Mouse (Mus musculus): ENCODE data around the gene Rnf224. TPM values are rescaled to one million over a fixed set of nuclear protein-coding genes. Genes with fewer than 3 reads are reported as not detected.

Rnf224 gene
- total RNA-seq, 4 experiments from 2014 or later, result not detected

DNA sequence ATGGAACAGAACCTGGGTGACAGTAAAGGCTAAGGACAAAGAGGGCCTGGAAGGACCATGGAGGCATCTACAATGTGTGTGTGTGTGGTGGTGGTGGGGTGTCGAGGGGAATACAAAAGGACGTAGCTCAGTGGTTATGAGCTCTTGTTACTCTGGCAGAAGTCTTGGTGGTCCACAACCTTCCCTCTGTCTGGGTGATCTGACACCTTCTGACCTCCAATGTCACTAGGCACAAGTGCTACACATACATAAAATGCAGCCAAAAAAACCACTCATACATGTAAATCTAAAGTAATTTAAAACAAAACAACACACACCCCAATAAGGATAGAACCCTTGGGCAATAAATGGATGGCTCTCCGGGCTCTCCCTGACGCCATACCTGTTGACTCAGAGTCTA, 9.2 kb downstream of the Rnf224 start:
- DNase-seq (ENCODE audit: low spot score in 2 of 2), result no peak

DNA sequence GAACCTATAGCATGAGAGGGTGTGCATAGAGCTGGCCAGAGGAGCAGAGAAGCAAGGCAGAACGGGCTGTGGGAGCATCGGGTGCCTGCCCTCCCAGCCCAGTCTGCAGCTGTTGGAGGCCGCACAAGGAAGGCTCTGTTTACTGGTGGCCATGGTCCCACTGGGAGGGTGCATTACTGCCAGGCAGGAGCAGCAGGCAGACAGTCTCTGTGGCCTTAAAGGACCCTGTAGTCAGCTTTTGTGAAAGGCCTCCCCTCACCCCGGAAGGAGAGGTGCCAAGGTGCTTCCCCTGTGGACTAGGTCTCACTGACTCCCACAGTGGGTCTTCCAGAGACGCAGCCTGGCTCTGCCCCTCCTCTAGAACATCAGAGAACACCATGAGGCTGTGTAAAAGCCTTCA, 9.7 kb downstream of the Rnf224 start:
- peak; percentile 66 to 74 for DNase-seq (ENCODE audit: low spot score in 2 of 2)

DNA sequence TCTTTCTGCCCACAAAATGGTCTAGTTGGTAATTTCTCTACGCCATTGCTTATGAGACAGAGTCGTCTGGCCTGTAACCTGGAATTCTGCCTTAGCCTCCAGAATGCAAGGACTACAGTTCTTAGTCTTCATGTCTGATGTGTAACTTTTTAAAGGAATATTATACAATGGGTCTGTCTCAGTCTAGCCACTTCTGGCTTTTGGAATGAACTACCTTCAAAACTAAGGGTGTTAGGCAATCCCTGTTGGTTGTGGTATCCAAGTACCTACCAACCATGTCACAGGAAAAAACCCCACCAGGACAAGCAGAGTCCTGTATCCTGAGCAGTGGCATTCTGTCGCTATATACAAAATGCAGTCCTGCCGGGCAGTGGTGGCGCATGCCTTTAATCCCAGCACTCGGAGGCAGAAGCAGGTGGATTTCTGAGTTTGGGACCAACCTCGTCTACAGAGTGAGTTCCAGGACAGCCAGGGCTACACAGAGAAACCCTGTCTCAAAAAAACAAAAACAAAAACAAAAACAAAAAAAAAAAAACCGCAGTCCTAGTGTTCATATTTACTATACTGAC, 10.7 kb downstream of the Rnf224 start:
- no peak for DNase-seq (ENCODE audit: low spot score in 2 of 2)

DNA sequence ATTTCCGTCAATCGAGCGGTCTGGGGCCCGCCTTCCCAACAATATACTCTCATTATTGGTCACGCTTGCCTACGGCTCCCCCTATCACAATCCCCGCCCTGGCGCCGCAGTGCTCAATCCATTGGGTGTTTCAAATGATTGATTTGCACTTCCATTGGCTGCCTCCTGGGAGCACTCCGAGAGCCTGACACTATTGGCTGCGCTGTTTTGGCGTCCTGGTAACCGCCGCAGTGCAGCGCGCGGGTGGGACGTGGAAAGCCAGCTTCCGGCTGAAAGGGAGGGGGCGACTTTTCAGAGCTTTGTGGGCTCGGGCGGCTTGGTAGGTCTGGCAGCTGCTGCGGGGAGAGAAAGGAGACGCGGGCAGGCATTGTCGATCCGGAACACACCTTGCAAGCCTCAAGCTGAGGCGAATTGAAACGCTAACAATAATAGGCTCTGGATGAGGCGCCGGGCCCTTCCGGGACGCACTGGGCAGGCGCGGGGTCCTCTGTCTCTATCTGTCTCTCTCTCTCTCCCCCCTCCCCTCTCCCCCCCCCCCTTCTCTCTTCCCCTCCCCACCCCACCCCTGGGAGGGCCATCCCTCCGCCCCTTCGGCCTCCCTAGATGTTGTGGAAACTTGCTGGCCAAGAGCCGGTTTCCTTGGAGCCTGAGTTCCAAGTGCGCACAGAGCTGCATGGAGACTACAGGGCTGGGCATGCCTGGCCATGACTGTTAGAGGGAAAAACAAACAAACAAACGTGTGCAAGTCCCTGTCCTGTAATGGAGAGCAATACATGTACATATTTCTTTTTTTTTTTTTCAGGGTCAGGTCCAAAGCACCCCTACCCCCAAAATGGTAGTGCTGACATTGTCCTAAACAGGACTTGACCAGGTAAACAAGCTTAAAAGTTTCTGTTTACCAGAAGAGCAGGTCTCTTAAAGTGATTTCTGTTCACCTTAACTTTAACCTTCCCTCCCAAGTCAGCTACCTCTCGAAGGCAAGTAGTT, 11.5 kb downstream of the Rnf224 start:
- DNase-seq (ENCODE audit: low spot score in 2 of 2), result peak; percentile 99 to 100

DNA sequence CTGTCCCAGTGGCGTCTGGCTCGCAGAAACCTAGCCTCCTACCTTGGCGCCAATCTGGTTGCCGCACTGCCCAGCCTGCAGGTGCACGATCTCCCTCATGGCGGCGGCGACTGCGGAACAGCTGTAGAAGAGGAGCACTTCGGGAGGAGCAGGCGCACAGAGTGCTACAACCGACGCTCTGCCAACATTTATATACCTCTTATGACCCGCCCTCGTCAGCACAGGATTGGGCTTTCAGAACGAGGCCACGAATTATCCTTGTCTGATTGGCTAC, 12.2 kb downstream of the Rnf224 start, which contains the start of gene Tubb4b:
Gene Tubb4b, minus strand, starts transcription at position 211 of the 274 bp plus-strand sequence.
- no peak for DNase-seq (ENCODE audit: low spot score in 2 of 2)

DNA sequence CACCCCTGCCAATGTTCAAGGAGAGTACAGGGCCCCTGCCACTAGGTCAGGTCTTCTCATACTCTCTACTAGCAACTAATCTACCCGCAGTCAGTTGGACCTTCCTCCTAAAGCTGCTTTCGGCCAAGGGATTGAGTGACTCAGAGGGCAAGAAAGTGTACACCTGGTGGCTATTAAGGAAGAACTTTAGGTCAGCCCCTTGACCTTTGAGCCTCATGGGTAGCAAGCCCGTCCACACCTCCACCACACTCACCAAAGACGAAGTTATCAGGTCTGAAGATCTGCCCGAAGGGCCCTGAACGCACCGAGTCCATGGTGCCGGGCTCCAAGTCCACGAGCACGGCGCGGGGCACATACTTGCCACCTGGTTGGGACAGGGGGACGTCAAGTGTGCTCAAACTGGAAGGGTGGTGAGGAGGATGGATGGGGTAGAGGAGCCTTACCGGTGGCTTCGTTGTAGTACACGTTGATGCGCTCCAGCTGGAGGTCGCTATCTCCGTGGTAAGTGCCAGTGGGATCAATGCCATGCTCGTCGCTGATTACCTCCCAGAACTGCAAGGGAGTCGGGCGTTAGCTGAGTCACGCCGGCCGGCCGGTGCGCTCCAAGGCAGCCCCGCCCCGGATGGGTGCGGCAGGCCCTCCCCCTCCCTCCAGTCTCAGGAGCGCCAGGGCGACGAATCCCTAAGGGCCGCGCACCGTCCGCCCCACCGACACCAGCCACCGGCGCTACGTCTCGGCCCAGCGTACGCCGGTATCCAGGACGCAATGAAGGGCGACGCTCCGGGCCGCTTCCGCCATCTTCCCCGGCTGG, 12.7 kb downstream of the Rnf224 start:
- peak; percentile 67 for DNase-seq (ENCODE audit: low spot score in 2 of 2)

DNA sequence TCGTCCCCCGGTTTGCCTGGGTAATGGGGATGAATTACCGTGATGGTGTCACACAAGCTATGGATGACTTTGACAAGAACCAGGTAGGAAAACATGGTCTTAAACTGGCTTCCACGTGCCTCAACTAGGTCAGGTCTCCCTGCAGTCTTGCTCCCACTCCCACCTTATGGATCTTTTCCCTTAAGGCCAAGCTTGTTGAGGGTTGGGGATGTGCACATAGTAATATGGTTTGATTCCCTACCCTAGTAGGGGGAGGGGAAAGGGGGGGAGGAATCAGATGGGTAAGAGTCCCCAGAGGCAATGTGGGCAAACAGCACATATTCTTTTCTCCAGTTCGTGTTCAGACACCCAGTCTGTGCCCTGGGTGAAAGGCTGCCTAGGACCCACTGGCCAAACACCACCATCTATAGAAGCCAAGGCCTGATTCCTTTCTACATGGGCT, 15.2 kb downstream of the Rnf224 start:
- DNase-seq (ENCODE audit: low spot score in 2 of 2), result no peak

DNA sequence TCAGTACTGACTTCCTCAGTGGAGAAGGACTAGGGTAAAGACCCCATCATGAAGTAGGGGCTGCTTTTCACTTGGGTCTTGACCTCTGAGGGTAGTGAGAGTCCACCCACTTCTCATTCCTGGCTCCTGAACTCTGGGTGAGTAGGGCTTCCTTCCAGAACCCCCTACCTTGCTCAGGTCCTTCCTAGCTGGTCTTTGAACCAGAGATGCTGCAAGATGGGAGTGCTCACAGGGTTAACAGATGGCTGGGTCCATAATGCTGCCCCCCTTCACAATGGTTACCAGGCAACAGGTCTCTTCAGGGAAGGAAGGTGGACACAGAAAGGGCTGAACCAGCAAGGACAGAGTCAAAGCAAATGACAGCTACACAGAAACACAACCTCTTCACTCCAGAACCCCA, 18.1 kb downstream of the Rnf224 start, which contains the start of gene Fam166a:
Gene Fam166a, plus strand, starts transcription at position 301 of the 400 bp plus-strand sequence.
- DNase-seq (ENCODE audit: low spot score in 2 of 2), result no peak

DNA sequence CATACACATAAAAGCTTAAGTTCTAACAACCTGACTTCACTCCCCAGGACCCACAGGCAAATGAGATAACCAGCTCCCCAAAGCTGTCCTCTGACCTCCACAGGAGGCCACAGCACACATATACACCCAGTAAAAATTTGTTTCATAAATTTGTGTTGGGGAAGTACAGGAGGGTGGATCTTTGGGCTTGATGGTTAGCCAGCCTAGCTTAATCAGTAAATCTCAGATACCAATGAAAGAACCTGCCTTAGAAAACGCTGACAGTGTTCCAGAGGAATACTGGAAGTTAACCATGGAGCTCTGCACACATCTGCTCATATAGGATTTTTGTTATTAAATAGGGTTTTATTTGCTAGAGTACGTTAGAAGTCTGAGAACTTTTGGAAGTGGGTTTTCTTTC, 18.9 kb downstream of the Rnf224 start:
- no peak for DNase-seq (ENCODE audit: low spot score in 2 of 2)

DNA sequence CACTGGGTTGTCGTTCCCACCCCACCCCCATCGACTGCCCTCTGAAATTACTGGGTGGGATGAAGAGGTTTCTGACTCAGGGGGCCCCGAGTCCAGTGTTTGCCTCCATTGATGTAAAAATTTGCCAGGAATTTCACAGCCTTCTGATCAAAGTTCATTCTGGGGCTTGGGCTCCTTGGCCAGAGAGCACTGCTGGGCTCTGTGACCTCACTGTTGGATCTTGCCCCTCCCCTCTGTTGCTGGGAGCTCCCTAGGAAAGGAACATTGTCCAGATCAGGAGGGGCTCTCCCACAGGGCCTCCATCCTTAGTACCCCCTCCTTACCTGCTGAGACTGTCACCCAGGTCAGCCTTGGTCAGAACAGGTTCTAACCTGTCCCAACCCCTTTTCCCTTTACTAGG, 22.1 kb downstream of the Rnf224 start, which contains the start of gene Stpg3:
Gene Stpg3, minus strand, starts transcription at position 194 of the 400 bp plus-strand sequence.
- no peak for DNase-seq (ENCODE audit: low spot score in 2 of 2)

DNA sequence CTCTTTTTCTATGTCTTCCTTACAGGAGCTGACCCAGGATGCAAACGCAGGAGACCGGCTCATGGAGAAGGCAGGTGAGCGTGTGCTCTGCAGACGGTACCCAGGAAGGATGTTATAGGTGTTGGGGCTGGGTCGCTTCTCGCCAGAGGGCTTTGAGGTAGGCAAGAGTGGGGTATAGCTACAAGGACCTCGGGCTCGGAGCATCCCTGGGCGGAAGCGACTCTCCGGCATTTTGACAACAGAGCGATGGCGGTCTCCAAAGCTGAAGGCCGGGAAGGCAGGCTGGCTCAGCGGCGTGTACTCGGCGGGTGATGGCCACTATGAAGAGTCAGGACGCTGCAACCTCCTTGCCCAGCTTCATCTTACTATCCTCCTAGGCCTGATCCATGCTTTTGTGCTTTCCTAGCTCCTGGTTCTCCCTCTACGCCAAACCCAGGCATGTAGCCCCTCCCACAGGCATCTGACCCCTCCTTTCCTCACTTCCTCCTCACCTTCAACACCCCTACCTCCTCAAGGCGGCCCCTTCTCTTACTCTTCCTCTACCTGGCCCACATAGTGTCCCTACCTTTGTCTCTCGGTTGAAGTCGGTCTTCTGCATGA, 23.2 kb downstream of the Rnf224 start:
- DNase-seq (ENCODE audit: low spot score in 2 of 2), result no peak

DNA sequence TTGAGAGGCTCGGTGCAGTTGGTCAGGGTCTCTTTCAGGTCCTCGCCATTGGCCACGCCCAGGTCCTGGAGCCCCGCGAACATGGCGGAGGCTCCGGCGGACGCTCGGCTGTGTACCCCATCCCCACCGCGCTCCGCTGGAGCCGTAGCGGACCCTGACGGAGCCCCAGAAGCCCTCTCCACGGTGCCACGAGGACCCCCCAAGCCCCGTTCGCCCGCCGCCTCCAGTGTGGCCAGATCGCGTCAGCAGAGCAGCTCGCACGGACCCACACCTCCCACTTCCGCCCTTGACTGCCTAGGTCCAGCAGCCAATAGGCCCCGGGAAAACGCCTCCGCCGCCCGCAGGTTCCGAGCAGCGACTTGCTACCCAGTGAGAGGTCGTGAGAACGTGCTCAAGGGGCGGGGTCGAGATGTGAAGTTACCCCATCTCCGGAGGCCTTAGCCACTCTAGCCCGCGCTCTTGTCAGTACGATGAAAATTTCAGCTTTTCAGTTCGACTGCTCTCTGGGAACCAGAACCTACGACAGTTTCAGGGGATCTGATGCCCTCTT, 25.4 kb downstream of the Rnf224 start, which contains the start of gene Nelfb:
Gene Nelfb, minus strand, starts transcription at position 369 of the 550 bp plus-strand sequence.
- peak; percentile 75 to 80 for DNase-seq (ENCODE audit: low spot score in 2 of 2)

DNA sequence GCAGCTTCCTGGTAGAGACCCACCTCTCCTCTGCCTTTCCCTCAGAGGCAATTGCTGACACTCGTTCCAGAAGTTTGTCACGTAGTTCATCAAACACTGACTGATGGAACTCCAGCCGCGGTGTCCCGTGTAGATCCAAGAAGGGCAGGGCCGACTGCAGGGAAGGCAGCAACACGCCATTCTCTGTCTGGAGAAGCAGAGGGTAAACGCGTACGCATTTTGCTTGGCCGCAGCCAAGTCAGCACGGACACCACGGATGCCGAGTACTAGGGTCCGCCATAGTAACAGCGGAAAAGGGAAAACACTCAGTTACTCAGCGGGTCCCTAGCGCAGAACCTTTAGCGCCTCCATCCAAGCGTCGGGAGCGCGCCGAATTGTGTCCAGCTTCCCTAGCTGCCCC, 25.9 kb downstream of the Rnf224 start:
- no peak for DNase-seq (ENCODE audit: low spot score in 2 of 2)

DNA sequence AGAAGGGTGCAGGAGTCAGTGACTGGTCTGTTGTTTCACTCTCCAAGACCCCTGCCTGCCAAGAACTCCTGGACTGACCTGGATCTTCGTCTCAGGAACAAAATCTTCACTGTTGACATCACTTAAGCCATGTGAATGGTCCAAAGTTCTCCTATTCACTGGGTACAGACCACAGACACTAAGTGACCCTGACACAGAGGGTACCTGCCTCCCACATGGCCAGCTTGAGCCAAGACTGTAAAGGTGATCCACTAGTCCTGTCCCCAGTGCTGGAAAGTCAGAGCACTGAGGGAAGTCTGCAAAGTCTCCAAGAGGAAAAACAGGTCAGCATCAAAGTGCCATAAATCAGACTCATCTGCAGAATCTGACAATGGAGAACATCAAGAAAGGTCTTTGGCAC, 29.0 kb downstream of the Rnf224 start:
- no peak for DNase-seq (ENCODE audit: low spot score in 2 of 2)

DNA sequence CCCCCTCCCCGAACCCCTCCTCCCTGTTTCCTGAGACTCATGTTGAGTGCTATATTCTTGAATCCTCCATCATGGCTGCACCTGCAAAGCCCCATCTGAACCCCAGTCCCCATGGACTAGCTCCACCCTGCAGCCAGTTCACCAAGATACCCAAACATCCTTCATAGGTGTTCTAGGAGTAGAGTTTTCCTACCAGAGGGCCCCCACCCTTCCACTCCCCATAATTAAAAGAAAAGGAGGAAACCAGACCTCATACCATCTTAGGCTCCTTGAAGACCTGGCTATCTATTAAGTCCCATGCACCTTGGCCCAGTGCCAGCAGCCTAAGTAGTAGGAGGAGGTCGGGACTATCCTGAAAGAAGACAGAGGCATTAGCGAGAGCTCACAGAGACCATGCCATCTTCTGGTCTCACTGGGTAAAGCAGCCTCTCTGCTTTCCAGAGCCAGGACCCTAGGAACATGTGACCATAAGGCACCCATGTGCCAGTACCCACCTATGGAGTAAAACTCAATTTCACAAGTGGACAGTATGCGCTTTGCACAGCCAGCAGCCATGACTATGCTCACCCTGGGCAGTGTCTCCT, 32.9 kb downstream of the Rnf224 start:
- DNase-seq (ENCODE audit: low spot score in 2 of 2), result no peak

DNA sequence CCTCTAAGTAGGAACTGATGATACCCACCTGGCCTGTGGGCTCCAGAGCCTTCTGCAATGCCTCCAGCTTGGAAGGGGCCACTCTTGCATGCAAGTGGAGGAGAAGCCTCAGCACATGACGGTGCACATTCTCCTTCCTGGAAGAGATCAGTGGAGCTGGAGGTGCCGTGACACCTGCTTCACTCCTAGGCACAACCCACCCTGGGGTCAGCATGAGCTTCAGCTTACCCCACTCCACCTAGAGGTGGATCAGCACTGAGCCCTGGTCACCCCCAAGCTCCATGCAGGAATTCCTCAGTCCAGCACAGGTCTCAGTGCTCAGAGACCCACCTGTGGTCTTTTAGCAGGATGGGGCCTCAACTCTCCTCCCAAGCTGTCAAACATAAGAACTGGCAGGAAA, 36.0 kb downstream of the Rnf224 start:
- DNase-seq (ENCODE audit: low spot score in 2 of 2), result no peak

DNA sequence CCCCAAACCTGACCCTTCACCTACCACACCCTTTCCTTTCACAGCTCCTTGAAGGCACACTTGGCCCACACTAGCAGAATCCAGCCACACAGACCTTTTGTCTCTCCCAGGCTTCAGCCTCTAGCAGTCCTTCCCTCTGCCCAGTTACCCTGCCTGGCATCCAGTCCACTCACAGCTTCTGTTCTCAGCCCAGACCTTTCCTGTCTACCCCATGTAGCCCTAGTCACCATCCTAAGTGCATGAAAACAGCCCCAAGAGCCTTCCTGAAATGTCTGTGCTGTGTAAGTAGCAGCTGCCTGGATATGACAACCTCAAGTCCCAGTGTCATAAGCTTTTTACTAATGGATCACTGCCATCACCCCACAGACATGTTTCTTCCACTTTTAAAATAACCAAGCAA, 38.6 kb downstream of the Rnf224 start:
- no peak for DNase-seq (ENCODE audit: low spot score in 2 of 2)

DNA sequence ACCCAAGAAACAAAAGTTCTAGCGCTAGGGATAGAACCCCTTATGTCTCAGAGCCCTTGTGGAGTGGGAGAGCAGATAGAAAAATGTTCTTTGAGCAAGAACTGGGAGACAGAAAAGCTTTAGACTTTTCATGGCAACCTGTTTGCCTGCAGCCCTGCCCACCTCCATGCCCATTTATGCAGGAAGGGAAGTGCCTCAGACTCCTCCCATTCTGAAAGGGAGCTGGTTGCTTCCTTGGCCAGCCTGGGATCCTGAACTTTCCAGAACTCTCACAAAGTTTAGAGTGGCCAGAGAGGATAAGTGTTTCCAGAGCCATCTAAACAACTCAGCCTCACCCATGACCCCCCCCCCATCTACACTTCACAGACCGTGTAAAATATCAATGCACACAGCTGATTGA, 39.4 kb downstream of the Rnf224 start:
- DNase-seq (ENCODE audit: low spot score in 2 of 2), result no peak

DNA sequence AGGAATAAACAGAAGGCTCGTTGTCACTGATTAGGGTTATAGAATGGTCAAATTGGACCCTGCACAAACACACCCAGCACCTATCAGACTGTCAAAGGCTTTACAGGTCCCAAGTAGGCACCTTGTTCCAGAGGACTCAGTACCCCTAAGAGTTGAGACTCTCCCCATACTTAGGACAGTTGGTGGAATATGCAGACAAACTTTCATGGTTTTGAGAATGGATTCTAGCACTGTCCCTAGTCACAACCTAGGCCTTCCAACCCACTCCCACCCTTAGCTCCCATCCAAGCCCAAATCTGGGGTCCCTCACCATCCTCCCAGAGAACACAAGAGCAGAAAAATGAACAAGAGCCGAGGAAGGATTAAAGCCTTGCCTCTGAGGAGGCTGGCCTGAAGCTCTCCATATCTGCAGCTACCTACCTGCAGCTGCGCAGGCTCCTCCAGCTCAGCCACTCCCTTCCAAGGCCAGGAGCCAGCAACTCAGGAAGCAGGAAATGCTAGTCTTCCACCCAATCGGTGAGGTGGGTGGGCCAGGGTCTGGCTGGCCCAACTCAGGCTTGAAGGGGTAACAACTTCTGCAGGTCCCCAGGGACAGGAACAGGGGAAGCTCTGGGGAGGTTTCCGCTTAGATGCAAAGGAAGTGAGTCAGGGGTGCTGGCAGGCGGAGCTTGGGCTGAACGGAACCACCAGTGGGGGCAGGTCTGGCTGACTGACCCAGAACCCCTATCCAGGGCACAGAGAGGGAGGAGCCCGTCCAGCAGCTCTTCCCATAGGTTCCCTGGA, 40.2 kb downstream of the Rnf224 start, which contains the start of gene Tor4a:
Gene Tor4a, minus strand, starts transcription at position 715 of the 783 bp plus-strand sequence.
- DNase-seq (ENCODE audit: low spot score in 2 of 2), result no peak
